Mouse (Mus musculus) heart, adult 11 months (tissue): ENCODE measurements at regions not wholly inside any gene's neighbourhood (a gene's known extent, or its start where the extent isn't known, plus 50 kb on each side); places are given as distances from the start of the nearest gene placed in this dataset.

Source experiments
- DNase-seq: peaks from one replicate; pipeline ENCODE4 v3.0.0; 2022

GRCm38 (mm10) chr2:137571146-137571545 lies 454.7 kb upstream of the Jag1 start:
- no peak for DNase-seq

GRCm38 (mm10) chr2:137566619-137567018 lies 450.2 kb upstream of the Jag1 start:
- no peak for DNase-seq

- DNase-seq: no peak
Measured at GRCm38 (mm10) chr2:137564064-137564624, 447.7 kb upstream of the Jag1 start.

- peak; percentile 95 for DNase-seq
Measured at GRCm38 (mm10) chr2:137560366-137560765, 443.9 kb upstream of the Jag1 start.

GRCm38 (mm10) chr2:137553871-137554270 lies 437.4 kb upstream of the Jag1 start:
- no peak for DNase-seq

GRCm38 (mm10) chr2:137536581-137536980 lies 420.1 kb upstream of the Jag1 start:
- DNase-seq: no peak

GRCm38 (mm10) chr2:137516271-137516670 lies 399.8 kb upstream of the Jag1 start:
- peak; percentile 90 for DNase-seq

- no peak for DNase-seq
Measured at GRCm38 (mm10) chr2:137515043-137515442, 398.6 kb upstream of the Jag1 start.

- no peak for DNase-seq
Measured at GRCm38 (mm10) chr2:137513895-137514506, 397.6 kb upstream of the Jag1 start.

GRCm38 (mm10) chr2:137510671-137511235 lies 394.3 kb upstream of the Jag1 start:
- peak; percentile 95 for DNase-seq

GRCm38 (mm10) chr2:137501236-137501635 lies 384.8 kb upstream of the Jag1 start:
- no peak for DNase-seq

- DNase-seq: no peak
Measured at GRCm38 (mm10) chr2:137497616-137498015, 381.2 kb upstream of the Jag1 start.

- peak; percentile 83 for DNase-seq
Measured at GRCm38 (mm10) chr2:137493600-137493999, 377.2 kb upstream of the Jag1 start.

- DNase-seq: no peak
Measured at GRCm38 (mm10) chr2:137489181-137489682, 372.8 kb upstream of the Jag1 start.

GRCm38 (mm10) chr2:137468769-137469168 lies 352.3 kb upstream of the Jag1 start:
- DNase-seq: no peak

- no peak for DNase-seq
Measured at GRCm38 (mm10) chr2:137457061-137457753, 340.8 kb upstream of the Jag1 start.

- no peak for DNase-seq
Measured at GRCm38 (mm10) chr2:137456436-137456835, 340.0 kb upstream of the Jag1 start.

- DNase-seq: no peak
Measured at GRCm38 (mm10) chr2:137446919-137447318, 330.5 kb upstream of the Jag1 start.

GRCm38 (mm10) chr2:137437741-137438140 lies 321.3 kb upstream of the Jag1 start:
- no peak for DNase-seq

GRCm38 (mm10) chr2:137436161-137436560 lies 319.7 kb upstream of the Jag1 start:
- DNase-seq: peak; percentile 97

- DNase-seq: peak; percentile 94
Measured at GRCm38 (mm10) chr2:137422656-137423055, 306.2 kb upstream of the Jag1 start.

- DNase-seq: peak; percentile 96
Measured at GRCm38 (mm10) chr2:137419678-137420077, 303.2 kb upstream of the Jag1 start.

GRCm38 (mm10) chr2:137417691-137418090 lies 301.2 kb upstream of the Jag1 start:
- peak; percentile 74 for DNase-seq

- no peak for DNase-seq
Measured at GRCm38 (mm10) chr2:137413432-137413831, 297.0 kb upstream of the Jag1 start.
